Mouse (Mus musculus) lung, postnatal 4 days (tissue): ENCODE data around the gene Thnsl2.
A peak's percentile ranks its signal among the peaks of the same experiment; 100 is the strongest.

ENCODE experiments used
- DNase-seq, 2 experiments: peaks; one replicate each; pipeline ENCODE4 v3.0.0; 2021

Gene Thnsl2

GRCm38 (mm10) chr6:71143894-71144455, at the start of gene Thnsl2:
Thnsl2 (minus strand) TSS chr6:71144439.
- peak; percentile 73 to 81 for DNase-seq

GRCm38 (mm10) chr6:71193151-71193740, 49.0 kb upstream of the Thnsl2 start:
- DNase-seq: peak in 1 of 2 experiments; percentile 19

DNA sequence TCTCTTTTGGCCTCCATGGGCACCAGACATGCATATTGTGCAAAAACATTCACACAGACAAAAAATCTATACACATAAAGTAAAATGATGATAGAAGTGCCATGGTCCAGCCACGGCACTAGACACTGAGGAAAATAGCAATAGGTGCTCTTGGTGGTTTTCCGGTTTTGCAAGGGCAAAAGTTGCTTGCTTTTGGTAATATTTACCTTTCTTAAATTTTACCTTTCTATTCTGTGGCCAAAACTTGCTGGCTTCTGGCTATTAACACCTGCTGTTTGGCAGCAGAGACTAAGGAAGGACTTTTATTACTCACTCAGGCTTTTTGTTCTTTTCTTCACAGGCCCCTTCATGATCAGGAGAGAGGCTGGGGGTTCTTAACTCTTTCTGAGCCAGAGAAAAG, 46.3 kb upstream of the Thnsl2 start:
- DNase-seq: no peak

DNA sequence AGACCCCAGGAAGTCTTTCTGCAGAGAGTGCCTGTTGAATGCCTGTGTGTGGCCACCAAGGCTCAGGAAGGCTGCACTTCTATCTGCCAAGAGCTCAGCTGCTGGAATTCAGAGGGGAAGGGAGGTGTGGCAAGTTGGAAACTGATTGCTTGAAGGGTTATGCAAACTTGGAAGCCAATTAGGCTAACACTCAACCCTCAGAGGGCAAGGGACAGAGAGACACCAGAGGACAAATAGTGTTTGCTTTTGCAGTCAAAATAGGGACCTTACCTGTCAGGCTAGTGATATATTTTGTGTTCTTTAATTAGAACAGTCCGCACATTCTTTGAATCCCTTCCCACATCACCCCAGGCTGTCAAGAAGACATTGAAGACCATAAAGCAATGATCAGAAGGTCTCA, 45.3 kb upstream of the Thnsl2 start:
- no peak for DNase-seq

- DNase-seq: no peak
Measured at GRCm38 (mm10) chr6:71184941-71185604, 40.8 kb upstream of the Thnsl2 start.

DNA sequence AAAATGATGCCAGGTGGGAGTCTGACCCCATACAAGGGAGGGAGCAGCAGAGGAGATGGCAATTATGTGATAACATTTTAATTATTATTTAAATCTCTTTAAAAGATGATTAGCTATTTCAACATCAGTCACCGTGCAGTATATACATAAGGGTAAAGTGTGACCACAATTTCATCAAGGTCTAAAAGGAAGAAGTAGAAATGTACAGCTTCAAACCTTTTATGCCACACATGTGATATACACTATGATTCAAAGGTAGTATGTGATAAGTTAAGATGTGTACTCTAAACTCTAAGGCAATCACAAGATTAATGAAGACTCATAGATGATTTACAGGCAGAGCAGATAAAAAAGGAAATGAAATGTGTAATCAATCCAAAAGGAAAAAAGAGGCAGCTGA, 36.4 kb upstream of the Thnsl2 start:
- DNase-seq: no peak

- no peak for DNase-seq
Measured at GRCm38 (mm10) chr6:71172812-71173580, 28.8 kb upstream of the Thnsl2 start.

DNA sequence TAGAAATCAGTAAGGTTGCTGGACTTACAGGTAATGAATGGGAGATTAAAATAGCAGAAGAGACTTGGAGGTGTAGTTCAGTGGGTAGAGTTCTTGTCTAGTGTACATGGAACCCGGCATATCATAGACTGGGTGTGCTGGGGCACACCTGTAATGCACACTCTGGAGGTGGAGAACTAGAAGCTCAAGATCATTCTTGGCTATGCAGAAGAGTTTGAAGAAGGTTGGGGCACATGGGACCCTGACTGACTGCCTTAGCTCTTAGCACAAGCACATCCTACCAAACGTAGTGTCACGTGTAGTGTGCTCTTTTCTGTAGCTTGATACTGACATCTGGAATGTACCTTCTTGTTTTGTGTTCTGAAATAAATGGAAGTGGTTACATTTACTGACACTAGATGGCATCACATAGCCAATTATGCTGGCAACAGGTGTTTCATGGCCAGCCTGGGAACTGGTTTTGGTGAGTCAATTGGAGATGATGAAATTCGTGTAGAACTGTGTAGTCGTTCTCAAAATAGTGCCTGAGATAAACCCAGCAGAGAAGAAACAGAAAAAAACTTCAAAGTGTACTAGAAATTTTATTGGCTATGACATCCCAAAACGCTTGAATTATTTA, 22.4 kb upstream of the Thnsl2 start:
- peak in 1 of 2 experiments; percentile 12 for DNase-seq

GRCm38 (mm10) chr6:71164394-71164793, 20.2 kb upstream of the Thnsl2 start:
- DNase-seq: peak; percentile 16 to 29

DNA sequence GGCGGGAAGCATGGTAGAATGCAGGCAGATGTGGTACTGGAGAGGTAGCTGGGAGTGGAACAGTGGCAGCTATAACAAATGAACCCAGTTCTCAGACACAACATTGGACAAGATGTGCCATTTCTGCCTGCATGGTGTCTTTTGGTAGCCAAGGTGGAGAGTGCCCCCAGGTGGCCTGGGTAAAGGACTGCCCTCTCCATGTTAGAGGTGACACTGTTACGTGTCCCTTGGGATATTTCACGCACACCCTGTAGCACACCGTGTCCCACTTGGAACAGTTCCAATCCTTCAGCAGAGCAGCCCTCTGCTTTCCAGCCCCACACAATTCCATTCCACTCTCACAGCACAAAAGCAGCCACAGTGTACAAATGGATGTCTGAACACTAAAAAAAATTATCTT, 18.0 kb upstream of the Thnsl2 start:
- DNase-seq: peak in 1 of 2 experiments; percentile 8

GRCm38 (mm10) chr6:71161290-71161689, 17.1 kb upstream of the Thnsl2 start:
- DNase-seq: no peak

GRCm38 (mm10) chr6:71156674-71157326, 12.6 kb upstream of the Thnsl2 start:
- peak in 1 of 2 experiments; percentile 12 for DNase-seq

GRCm38 (mm10) chr6:71154861-71155260, 10.6 kb upstream of the Thnsl2 start:
- DNase-seq: no peak

DNA sequence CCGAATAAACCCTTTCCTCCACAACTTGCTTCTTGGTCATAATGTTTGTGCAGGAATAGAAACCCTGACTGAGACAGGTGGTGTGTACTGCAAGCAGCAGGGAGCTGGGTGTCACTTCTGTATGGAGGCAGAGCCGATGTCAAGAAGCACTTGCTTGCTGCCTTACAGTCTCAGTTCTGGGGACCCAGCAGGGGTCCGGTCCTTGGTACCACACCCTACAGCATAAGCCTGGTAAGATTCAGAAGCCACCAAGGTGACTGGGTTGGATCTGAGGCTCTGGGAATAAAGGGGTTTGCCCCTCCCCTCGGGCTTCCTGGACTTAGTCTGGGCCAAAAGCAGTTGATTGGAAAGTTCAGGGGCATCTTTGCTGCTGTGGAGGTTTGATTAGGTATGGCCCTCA, 9.2 kb upstream of the Thnsl2 start:
- DNase-seq: no peak

DNA sequence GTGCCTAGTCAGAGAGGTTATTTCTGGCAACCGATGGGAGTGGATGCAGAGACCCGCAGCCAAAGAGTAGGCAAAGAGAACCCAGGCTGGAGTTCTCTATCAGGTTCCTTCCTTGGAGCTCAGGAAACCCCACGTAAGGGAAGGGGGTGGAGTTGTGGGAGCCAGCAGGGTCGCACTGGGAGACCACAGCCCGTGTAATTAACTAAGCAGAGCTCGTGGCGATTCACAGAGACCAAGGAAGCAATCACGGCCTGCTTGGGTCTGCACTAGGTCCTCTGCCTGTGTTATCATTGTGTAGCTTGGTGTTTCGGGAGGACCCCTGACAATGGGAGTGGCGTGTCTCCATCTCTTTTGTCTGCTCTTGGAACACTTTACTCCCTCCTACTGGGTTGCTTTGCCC, 6.9 kb upstream of the Thnsl2 start:
- no peak for DNase-seq

DNA sequence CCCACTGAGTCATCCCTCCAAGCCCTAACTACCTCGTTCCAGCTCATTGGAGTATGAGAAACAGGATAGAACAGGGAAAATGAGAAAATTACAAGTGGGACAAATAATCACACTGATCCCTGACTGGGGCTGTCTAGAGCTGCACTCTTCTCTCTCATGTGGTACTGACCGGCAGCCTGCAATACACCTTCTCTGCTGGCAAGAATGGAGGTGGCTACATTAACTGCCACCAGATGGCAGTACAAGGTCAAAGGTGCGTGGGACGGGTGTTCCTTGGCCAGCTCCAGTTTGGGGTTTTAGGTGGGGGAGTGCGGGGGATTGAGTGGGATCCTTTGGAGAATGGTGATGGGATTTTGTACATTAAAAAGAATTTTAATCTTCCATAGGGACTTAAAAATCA, 5.3 kb upstream of the Thnsl2 start:
- peak in 1 of 2 experiments; percentile 53 for DNase-seq

DNA sequence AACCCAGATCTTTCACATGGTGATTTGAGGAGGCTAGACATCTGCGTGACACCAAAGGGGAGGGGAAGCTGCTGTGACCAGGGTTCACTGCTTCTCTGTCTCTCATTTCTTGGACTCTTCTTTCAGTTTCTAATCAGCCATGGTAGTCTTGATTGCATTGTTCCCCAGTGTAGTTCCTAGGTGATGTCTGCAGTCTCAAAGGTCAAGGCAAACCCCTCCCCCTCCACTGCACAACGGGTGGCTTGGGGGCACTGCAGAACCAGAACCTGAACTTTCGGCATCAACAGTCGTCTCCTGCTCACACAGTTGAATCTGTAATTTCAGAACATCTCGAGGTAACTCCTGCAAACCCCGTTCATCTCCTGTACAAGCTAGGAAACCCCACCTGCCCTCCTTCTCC, 4.1 kb upstream of the Thnsl2 start:
- no peak for DNase-seq

DNA sequence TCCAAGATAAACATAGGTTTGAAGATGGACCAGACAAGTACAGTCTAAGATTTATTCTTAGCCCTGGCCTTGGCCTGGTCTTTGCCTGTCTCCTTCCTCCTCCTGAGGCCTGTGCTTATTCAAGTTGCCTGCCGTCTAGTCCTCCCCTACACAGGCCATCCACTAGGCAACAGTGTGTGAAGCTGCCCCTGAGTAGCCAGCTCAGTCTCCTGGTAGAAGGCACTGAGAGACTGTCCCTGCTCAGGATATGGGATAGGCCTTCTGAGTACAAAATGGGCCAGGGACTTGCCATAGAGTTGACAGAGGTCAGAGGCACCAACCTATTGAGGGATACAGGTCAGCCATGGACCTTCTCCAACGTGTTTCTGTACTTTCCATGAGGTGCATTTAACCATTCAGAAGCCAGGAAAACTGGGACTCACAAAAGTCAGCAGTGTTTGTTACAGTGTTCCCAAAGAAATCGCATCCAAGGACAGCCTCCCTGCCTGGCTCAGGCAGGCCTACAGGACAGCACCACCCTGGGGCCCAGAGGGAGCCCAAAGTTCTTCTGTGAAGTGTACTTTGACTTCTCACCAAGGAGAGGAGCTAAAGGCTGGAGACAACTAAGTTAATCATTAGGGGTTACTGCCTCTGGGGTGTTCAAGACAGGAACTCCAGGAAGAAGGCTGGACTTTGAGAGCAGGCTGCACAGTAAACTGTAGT, 1.2 kb upstream of the Thnsl2 start:
- DNase-seq: no peak

DNA sequence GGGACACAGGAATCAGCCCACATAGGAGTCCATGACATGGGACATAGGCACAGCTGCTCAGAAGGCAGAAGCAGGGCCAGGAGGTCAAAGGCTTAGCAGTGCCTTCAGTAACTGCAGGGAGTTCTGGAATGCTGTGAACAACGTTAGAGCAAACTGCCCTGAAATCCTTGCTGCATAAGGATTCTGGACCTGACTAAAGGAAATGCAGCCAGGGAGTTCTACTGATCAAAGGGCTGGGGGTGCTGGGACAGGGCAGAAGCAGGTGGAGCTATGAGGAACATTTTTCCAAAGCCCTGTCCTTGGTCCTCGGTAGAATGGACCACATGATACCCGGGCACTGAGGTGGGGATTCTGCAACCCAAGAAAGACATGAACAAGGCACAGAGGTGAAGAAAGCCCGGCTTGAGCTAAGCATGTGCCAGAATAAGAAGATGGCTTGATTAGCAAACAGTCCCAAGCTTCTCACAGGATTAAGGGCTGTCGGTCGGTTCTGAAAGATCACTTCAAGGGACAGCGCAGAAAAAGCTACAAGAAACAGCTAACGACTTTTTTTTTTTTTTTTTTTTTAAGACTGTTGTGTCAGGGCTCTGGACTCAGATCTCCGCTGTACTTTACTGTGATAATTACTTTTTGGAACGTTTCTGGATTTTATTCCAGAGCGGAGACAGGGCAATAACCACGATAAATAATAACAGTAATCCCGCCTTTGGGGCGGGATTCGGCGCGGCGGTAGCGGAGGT, 915 bp downstream of the Thnsl2 start:
- DNase-seq: no peak

DNA sequence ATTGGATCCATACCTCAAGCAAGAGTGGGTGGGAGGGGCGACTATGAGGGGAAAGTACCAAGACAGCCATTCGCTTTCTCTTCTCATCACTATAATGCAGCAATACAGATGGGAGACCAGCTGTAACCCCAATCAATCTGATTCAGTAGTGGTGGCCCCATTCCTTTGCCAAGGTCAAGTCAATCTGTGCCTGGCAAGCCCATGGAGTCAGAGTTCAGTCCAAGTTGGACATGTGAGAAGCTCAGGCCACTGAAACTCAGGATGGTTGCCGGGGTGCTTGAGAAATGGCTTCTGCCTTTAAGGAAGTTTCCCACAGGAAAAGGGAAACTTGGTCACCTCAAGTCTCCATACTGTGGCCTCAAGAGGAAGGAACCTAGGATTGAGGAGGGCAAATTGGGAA, 9.2 kb downstream of the Thnsl2 start:
- DNase-seq: no peak

DNA sequence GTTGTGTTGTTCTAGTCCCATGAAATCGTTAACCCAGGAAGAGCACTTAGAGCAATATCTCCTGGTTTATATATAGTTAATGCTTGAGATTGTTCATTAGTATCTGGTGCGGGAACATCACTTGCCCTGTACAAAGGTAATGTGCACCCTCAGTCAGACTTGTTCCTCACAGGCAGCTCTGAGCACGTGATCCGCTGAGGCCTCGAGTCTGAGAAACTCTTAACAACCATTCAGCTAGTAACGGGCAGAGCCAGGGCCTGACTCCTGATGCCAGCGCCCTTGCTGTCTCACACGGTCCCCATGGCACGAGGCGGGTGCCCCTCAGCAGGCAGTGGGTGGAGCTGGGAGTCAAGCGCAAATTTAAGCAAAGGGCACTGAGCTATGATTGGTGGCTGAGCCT, 10.7 kb downstream of the Thnsl2 start:
- DNase-seq: no peak
